Mouse (Mus musculus): ENCODE results near the gene Nckipsd. TPM values are rescaled to one million over a fixed set of nuclear protein-coding genes. Genes with fewer than 3 reads are reported as not detected.
A peak's percentile ranks its signal among the peaks of the same experiment; 100 is the strongest.

Nckipsd gene
- polyA plus RNA-seq, 1 experiment from 2014 or later: 13.6 TPM

DNA sequence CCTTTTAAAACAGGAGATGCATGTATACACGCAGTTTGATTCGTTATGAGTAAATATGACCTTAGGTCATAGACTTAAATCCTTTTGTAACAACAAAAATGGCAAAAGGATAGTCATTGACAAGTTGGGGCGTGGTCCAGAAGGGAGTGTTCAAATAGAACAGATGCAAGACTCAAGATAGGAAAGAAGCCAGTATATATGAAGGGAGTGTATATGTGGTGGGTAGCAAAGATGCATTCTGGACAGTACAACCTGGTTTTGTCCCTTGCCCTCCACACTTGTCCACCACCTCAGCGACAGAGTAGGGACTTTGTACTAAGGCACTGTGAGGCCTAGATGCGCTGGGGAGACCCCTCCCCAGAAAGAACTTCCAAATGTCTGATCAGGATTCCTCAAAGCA lies 494 bp upstream of the Nckipsd start:
- H3K4me2 ChIP-seq (ENCODE audit: low read length): no peak overlapping the region
- H3K4me3 ChIP-seq (ENCODE audit: low read depth, low read length): no peak overlapping the region
- H3K4me1 ChIP-seq (ENCODE audit: control insufficient read depth, insufficient read depth, low read length): peaks cover 6% of the 10 kb centered on the region
- no peaks in the 10 kb centered on the region for H3K27me3 ChIP-seq (replicated peaks; ENCODE audit: control insufficient read depth, insufficient read depth, low read length)
- H3K9me3 ChIP-seq (replicated peaks; ENCODE audit: control insufficient read depth, low read length): no peaks in the 10 kb centered on the region
- no peak overlapping the region for H3K27ac ChIP-seq (ENCODE audit: low read depth, low read length)
- no peak overlapping the region for H3K9ac ChIP-seq (ENCODE audit: low read length)
- peaks cover 59% of the 10 kb centered on the region for H3K36me3 ChIP-seq (ENCODE audit: control insufficient read depth, insufficient read depth, low read length)
- 77% methylated on average over 5 of the region's 5 CpGs for WGBS
- peak; percentile 24 for ATAC-seq
- no peak for DNase-seq (ENCODE audit: low spot score)

DNA sequence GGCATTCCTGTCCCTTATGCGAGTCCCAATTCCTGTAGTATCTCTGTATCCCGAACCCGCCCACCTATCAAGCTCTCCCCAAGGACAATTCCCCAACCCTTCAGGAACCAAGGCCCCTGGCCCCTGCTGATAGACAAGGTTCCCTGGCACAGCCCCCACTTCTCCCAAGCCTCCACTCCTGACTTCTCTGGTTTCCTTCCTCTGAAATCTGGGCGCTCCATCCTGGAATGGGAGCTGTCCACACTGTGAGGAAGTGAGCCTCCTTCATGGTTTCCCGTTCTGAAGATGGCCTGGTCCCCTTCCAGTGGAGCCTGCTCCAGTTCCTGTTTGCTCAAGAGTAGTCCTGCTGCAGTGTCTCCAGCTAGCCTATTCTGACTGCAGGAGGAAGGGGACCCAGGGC lies 1.0 kb downstream of the Nckipsd start:
- H3K4me3 ChIP-seq (ENCODE audit: low read depth, low read length): peak overlapping the region; percentile 72
- DNase-seq (ENCODE audit: low spot score) (no peak), ATAC-seq (no peak)
- H3K4me1 ChIP-seq (ENCODE audit: control insufficient read depth, insufficient read depth, low read length): peaks cover 6% of the 10 kb centered on the region
- H3K9ac ChIP-seq (ENCODE audit: low read length): peak overlapping the region; percentile 91; the same call in 1 of the 2 replicates
- H3K4me2 ChIP-seq (ENCODE audit: low read length): peak overlapping the region; percentile 95
- no peaks in the 10 kb centered on the region for H3K27me3 ChIP-seq (replicated peaks; ENCODE audit: control insufficient read depth, insufficient read depth, low read length)
- no peak overlapping the region for H3K27ac ChIP-seq (ENCODE audit: low read depth, low read length)
- H3K36me3 ChIP-seq (ENCODE audit: control insufficient read depth, insufficient read depth, low read length): peaks cover 53% of the 10 kb centered on the region
- 64% methylated on average over 5 of the region's 5 CpGs for WGBS
- H3K9me3 ChIP-seq (replicated peaks; ENCODE audit: control insufficient read depth, low read length): no peaks in the 10 kb centered on the region

DNA sequence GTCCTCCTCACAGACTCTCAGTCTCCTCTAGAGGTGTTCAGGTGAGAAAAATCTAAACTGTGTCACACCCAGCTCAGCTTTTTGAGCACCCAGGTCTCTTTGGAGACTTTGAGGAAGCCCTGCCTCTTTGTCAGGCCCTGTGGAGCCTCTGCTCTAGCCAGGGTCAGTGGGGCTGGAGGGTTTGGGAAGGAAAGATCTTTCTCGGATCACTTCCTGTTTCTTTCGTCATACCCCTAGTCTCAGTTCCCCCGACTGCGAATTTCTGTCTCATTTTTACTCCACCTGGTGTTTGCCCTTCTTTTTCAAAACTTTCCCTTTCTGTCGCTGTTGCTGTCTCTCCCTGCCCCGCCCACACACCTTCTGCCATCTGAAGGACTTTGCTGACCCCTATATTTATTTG lies 1.6 kb downstream of the Nckipsd start:
- no peaks in the 10 kb centered on the region for H3K27me3 ChIP-seq (replicated peaks; ENCODE audit: control insufficient read depth, insufficient read depth, low read length)
- peaks cover 6% of the 10 kb centered on the region for H3K4me1 ChIP-seq (ENCODE audit: control insufficient read depth, insufficient read depth, low read length)
- no peak overlapping the region for H3K4me2 ChIP-seq (ENCODE audit: low read length)
- H3K9me3 ChIP-seq (replicated peaks; ENCODE audit: control insufficient read depth, low read length): no peaks in the 10 kb centered on the region
- H3K27ac ChIP-seq (ENCODE audit: low read depth, low read length): no peak overlapping the region
- peaks cover 53% of the 10 kb centered on the region for H3K36me3 ChIP-seq (ENCODE audit: control insufficient read depth, insufficient read depth, low read length)
- DNase-seq (ENCODE audit: low spot score) (no peak), ATAC-seq (no peak)
- 85% methylated on average over 6 of the region's 6 CpGs for WGBS
- H3K9ac ChIP-seq (ENCODE audit: low read length): no peak overlapping the region
- H3K4me3 ChIP-seq (ENCODE audit: low read depth, low read length): no peak overlapping the region

DNA sequence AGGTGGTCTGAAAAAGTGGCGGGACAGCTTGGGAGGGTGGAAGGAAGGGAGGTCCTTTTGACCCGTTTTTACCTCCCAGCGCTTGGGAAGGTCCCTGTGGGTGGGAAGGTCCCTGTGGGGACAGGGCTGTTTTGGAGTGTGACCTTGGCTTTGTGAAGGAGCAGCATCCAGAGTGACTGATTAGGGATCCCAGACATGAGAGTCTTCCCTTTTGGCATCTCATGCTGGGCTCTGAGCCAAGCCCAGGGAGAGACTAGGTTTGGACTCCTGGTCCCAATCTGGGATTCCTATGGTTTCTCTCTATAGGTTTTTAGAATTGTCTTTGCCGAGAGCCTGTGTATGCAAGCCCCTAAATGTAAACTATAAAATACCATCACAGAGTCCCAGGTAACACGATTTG lies 2.3 kb downstream of the Nckipsd start:
- 84% methylated on average over 5 of the region's 5 CpGs for WGBS
- peaks cover 53% of the 10 kb centered on the region for H3K36me3 ChIP-seq (ENCODE audit: control insufficient read depth, insufficient read depth, low read length)

DNA sequence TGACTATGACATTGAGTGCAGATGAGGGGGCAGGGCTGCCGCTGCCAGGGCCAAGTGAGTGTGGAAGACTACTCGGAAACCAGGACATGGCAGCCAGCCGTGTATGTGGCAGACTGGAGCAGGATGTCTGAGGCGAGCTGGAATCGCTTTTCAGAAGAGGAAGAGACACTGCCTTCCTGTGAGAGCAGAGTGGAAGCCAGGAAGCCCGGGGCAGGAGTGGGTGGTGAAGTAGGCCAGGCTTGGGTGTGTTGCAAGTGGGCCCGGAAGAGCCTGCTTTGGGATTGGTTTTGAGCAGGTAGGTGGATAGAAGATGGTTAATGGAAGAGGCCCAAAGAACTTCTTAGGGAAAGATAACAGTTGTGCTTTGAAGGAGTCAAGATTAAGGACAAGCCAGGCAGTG lies 7.4 kb downstream of the Nckipsd start:
- H3K9ac ChIP-seq (ENCODE audit: low read length): no peak overlapping the region
- no peaks in the 10 kb centered on the region for H3K9me3 ChIP-seq (replicated peaks; ENCODE audit: control insufficient read depth, low read length)
- H3K27ac ChIP-seq (ENCODE audit: low read depth, low read length): no peak overlapping the region
- no peaks in the 10 kb centered on the region for H3K27me3 ChIP-seq (replicated peaks; ENCODE audit: control insufficient read depth, insufficient read depth, low read length)
- peaks cover 57% of the 10 kb centered on the region for H3K36me3 ChIP-seq (ENCODE audit: control insufficient read depth, insufficient read depth, low read length)
- WGBS: 83% methylated on average over 7 of the region's 7 CpGs
- no peak overlapping the region for H3K4me3 ChIP-seq (ENCODE audit: low read depth, low read length)
- H3K4me1 ChIP-seq (ENCODE audit: control insufficient read depth, insufficient read depth, low read length): no peaks in the 10 kb centered on the region
- H3K4me2 ChIP-seq (ENCODE audit: low read length): no peak overlapping the region
- ATAC-seq (no peak), DNase-seq (ENCODE audit: low spot score) (no peak)

More for the DNA sequence above, 2.3 kb downstream of the Nckipsd start:
- Histone ChIP-seq H3K9ac (ENCODE audit: low read length) (no peak overlapping the region), H3K4me3 (ENCODE audit: low read depth, low read length) (no peak overlapping the region), H3K9me3 (replicated peaks; ENCODE audit: control insufficient read depth, low read length) (no peaks in the 10 kb centered on the region), H3K4me2 (ENCODE audit: low read length) (no peak overlapping the region), H3K27me3 (replicated peaks; ENCODE audit: control insufficient read depth, insufficient read depth, low read length) (no peaks in the 10 kb centered on the region), H3K4me1 (ENCODE audit: control insufficient read depth, insufficient read depth, low read length) (peaks cover 6% of the 10 kb centered on the region), H3K27ac (ENCODE audit: low read depth, low read length) (no peak overlapping the region)
- ATAC-seq: no peak
- no peak for DNase-seq (ENCODE audit: low spot score)

DNA sequence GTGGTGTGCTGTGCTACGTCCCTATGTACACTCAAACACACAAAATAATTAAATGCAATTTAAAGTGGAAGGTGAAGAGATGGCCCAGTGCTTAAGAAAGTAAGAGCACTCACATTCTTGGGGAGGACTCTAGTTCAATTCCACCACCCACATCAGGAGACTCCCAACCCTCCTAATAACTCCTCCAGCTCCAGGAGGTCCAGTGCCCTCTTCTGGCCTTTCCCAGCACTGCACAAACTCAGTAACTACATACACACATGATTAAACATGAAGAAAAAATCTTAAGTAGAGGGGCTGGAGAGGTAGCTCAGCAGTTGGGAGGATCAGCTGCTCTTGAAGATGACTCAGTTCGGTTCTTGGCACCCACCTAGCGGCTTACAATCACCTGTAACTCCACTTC lies 11.3 kb downstream of the Nckipsd start:
- no peak for ATAC-seq

DNA sequence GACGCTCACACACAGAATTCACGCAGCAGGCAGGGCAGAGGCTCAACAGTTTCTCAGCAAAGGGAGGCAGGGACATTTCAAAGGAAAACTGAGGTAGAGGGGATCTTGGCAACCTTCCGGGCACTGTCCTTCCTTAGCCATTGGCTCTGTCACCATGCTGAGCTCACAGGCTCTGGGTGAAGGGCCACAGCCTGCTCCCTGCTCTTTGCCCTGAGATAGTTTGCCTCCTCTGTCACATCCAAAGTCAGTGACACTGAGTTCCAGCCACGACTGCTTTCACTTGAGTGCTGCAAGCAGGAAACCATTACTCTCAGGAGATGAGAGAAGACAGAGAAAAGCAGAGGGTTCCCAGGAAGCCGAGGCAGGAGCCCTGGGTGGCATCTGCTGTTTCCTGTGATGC lies 11.9 kb downstream of the Nckipsd start:
- H3K27ac ChIP-seq (ENCODE audit: low read depth, low read length): no peak overlapping the region
- DNase-seq (ENCODE audit: low spot score) (no peak), ATAC-seq (no peak)
- no peak overlapping the region for H3K4me2 ChIP-seq (ENCODE audit: low read length)
- peaks cover 28% of the 10 kb centered on the region for H3K36me3 ChIP-seq (ENCODE audit: control insufficient read depth, insufficient read depth, low read length)
- H3K9ac ChIP-seq (ENCODE audit: low read length): no peak overlapping the region
- H3K4me1 ChIP-seq (ENCODE audit: control insufficient read depth, insufficient read depth, low read length): 0 out of 2 replicates have a peak, but pooled peaks cover 3% of the 10 kb centered on the region
- H3K9me3 ChIP-seq (replicated peaks; ENCODE audit: control insufficient read depth, low read length): no peaks in the 10 kb centered on the region
- peaks cover 9% of the 10 kb centered on the region; the same call in 1 of the 2 replicates for H3K27me3 ChIP-seq (replicated peaks; ENCODE audit: control insufficient read depth, insufficient read depth, low read length)
- no peak overlapping the region for H3K4me3 ChIP-seq (ENCODE audit: low read depth, low read length)
- 75% methylated on average over 5 of the region's 5 CpGs for WGBS

More for the DNA sequence above, 11.3 kb downstream of the Nckipsd start:
- Histone ChIP-seq H3K9me3 (replicated peaks; ENCODE audit: control insufficient read depth, low read length) (no peaks in the 10 kb centered on the region), H3K27ac (ENCODE audit: low read depth, low read length) (no peak overlapping the region), H3K4me1 (ENCODE audit: control insufficient read depth, insufficient read depth, low read length) (0 out of 2 replicates have a peak, but pooled peaks cover 2% of the 10 kb centered on the region), H3K27me3 (replicated peaks; ENCODE audit: control insufficient read depth, insufficient read depth, low read length) (peaks cover 9% of the 10 kb centered on the region; the same call in 1 of the 2 replicates), H3K4me3 (ENCODE audit: low read depth, low read length) (no peak overlapping the region), H3K9ac (ENCODE audit: low read length) (no peak overlapping the region), H3K36me3 (ENCODE audit: control insufficient read depth, insufficient read depth, low read length) (peaks cover 34% of the 10 kb centered on the region), H3K4me2 (ENCODE audit: low read length) (no peak overlapping the region)
- WGBS: 52% methylated on average over 3 of the region's 3 CpGs
- peak; percentile 62 for DNase-seq (ENCODE audit: low spot score)

DNA sequence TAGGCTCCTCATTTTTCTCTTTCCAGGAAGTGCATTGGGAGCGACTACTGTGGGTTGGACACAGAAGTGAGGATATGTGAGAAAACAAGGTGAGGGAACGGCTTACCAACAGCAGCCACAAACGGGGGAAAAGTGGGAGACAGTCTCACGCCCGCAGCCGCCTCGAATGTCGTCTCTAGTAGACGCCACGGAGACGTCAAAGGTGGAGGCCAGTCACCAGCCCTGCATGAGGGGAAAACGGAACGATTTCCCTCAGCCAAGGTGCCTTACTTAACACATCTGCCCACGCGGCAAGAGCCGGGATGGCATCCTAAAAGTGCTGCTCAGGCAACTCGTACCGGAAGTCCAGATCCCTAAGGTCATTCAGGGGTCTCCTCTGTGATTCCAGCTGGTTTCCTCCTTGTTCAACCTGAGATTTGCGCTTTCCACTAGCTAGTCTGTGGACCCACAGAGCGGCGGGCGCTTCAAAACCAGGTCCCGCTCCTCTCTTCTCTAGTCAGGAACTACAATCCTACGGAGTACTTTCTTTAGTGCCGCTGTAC lies 16.0 kb downstream of the Nckipsd start:
- no peak for DNase-seq (ENCODE audit: low spot score)
- peaks cover 9% of the 10 kb centered on the region; the same call in 1 of the 2 replicates for H3K27me3 ChIP-seq (replicated peaks; ENCODE audit: control insufficient read depth, insufficient read depth, low read length)

DNA sequence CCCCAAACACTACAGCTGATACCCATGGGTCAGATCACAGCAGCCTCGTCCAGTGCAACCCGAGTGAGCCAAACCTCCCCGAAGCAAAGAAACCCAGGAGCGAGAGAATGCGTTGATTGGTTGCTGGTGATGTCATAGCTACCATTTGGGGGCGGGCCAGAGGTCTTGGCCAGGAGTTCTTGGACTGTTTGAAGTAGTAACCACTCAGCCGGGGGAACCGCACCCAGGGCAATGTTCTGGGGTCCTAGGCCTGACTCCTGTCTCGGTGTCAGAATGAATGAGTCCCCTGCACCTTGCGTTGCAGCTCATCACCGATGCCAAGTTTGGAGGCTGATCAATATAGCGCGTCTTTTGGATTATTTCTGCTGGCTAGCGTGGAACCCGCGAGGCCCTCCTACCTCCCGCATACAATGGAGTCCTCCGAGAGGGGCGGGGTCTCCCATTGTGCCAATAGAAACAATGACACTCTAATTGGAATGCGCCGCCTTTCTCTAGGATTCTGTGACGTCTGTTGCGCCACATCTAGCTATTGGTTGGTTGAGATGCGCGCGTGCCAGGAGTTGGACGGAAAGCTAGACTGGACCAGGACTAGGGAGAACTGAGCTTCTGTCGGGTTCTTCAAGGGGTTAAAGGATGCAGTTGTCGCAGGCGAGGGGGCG lies 16.7 kb downstream of the Nckipsd start:
- Histone ChIP-seq H3K9me3 (replicated peaks; ENCODE audit: control insufficient read depth, low read length) (no peaks in the 10 kb centered on the region), H3K9ac (ENCODE audit: low read length) (peak overlapping the region; percentile 89), H3K27me3 (replicated peaks; ENCODE audit: control insufficient read depth, insufficient read depth, low read length) (peaks cover 15% of the 10 kb centered on the region; the same call in 1 of the 2 replicates), H3K36me3 (ENCODE audit: control insufficient read depth, insufficient read depth, low read length) (peaks cover 24% of the 10 kb centered on the region), H3K4me2 (ENCODE audit: low read length) (peak overlapping the region; percentile 73), H3K4me3 (ENCODE audit: low read depth, low read length) (peak overlapping the region; percentile 75), H3K4me1 (ENCODE audit: control insufficient read depth, insufficient read depth, low read length) (peaks cover 17% of the 10 kb centered on the region; the same call in 1 of the 2 replicates), H3K27ac (ENCODE audit: low read depth, low read length) (peak overlapping the region; percentile 70)
- peak; percentile 97 for DNase-seq (ENCODE audit: low spot score)
- ATAC-seq: peak; percentile 82
- under 1% methylated on average over 31 of the region's 31 CpGs for WGBS

More for the DNA sequence above, 16.0 kb downstream of the Nckipsd start:
- ATAC-seq: no peak
- Histone ChIP-seq H3K9me3 (replicated peaks; ENCODE audit: control insufficient read depth, low read length) (no peaks in the 10 kb centered on the region), H3K4me3 (ENCODE audit: low read depth, low read length) (peak overlapping the region; percentile 75), H3K4me1 (ENCODE audit: control insufficient read depth, insufficient read depth, low read length) (peaks cover 12% of the 10 kb centered on the region; the same call in 1 of the 2 replicates), H3K4me2 (ENCODE audit: low read length) (peak overlapping the region; percentile 73), H3K9ac (ENCODE audit: low read length) (peak overlapping the region; percentile 89), H3K27ac (ENCODE audit: low read depth, low read length) (peak overlapping the region; percentile 2; the same call in 1 of the 2 replicates), H3K36me3 (ENCODE audit: control insufficient read depth, insufficient read depth, low read length) (peaks cover 18% of the 10 kb centered on the region)
- 5% methylated on average over 25 of the region's 25 CpGs for WGBS
